Mouse (Mus musculus): ENCODE measurements at regions not wholly inside any gene's neighbourhood (a gene's known extent, or its start where the extent isn't known, plus 50 kb on each side); places are given as distances from the start of the nearest gene placed in this dataset.
A peak's percentile ranks its signal among the peaks of the same experiment; 100 is the strongest.

- no peak for DNase-seq
Observed at GRCm38 (mm10) chr7:123059718-123060337, 63.9 kb upstream of the Tnrc6a start.

- DNase-seq: no peak
Observed at GRCm38 (mm10) chr7:123063264-123064011, 60.2 kb upstream of the Tnrc6a start.

- peak; percentile 77 for DNase-seq
Observed at GRCm38 (mm10) chr7:123065951-123066351, 57.7 kb upstream of the Tnrc6a start.

GRCm38 (mm10) chr7:123067396-123067795 is 56.3 kb upstream of the Tnrc6a start:
- DNase-seq: no peak

- DNase-seq: no peak
Observed at GRCm38 (mm10) chr7:123068241-123068640, 55.4 kb upstream of the Tnrc6a start.

- DNase-seq: peak; percentile 37
Observed at GRCm38 (mm10) chr7:123068715-123069273, 54.9 kb upstream of the Tnrc6a start.

GRCm38 (mm10) chr7:123069280-123069679 is 54.4 kb upstream of the Tnrc6a start:
- DNase-seq: no peak

- DNase-seq: no peak
Observed at GRCm38 (mm10) chr7:123070861-123071260, 52.8 kb upstream of the Tnrc6a start.
